Mouse (Mus musculus) lung, adult 2 months (tissue): ENCODE measurements at regions not wholly inside any gene's neighbourhood (a gene's known extent, or its start where the extent isn't known, plus 50 kb on each side); places are given as distances from the start of the nearest gene placed in this dataset.

ENCODE experiments used
- CTCF ChIP-seq: fragments of 200-500 bp; IDR thresholded peaks from 2 replicates; pipeline ENCODE4 v1.5.1; 2011; ENCODE audit warnings: mild to moderate bottlenecking, low read length, control low read depth; ENCODE audit not compliant: insufficient read depth
- POLR2A ChIP-seq: fragments of 200-500 bp; IDR thresholded peaks from 2 replicates; pipeline ENCODE4 v1.6.1; 2011; ENCODE audit warnings: low read depth, mild to moderate bottlenecking, control low read depth, low read length, borderline replicate concordance; ENCODE audit errors: extremely low read depth

DNA sequence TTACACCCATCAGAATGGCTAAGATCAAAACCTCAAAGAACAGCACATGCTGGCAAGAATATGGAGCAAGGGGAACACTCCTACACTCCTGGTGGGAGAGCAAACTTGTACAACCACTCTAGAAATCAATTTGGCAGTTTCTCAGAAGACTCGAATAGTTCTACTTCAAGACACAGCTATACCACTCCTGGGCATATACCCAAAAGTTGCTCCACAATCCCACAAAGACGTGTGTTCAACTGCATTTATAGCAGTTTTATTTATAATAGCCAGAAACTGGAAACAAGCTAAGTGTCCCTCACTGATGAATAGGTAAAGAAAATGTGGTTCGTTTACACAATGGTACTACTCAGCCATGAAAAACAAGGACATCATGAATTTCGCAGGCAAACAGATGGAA is 384.6 kb upstream of the Atp2b1 start:
- TF ChIP-seq CTCF (no peak), POLR2A (no peak)
